Mouse (Mus musculus) heart, embryonic 16.5 days (tissue): ENCODE results near the gene Nmnat2. TPM values are rescaled to one million over a fixed set of nuclear protein-coding genes. Genes with fewer than 3 reads are reported as not detected.

Experiments used
- ATAC-seq: fragments of 200-750 bp; cut with Nextera tagmentation; replicated peaks from 2 replicates; pipeline ENCODE4 v1.8.0; 2017; ENCODE audit warnings: moderate number of reproducible peaks; ENCODE audit not compliant: insufficient read depth, low FRiP score; ENCODE audit errors: extremely low read depth
- H3K27ac ChIP-seq: fragments of 300-500 bp; sonication (generic); 2 replicates; pipeline ENCODE4 v1.5.1; 2014; ENCODE audit warnings: mild to moderate bottlenecking, low read length, control low read depth, moderate library complexity
- H3K27me3 ChIP-seq: fragments of 300-500 bp; sonication (generic); 2 replicates; pipeline ENCODE4 v1.6.1; 2014; ENCODE audit warnings: low read length, mixed read lengths; ENCODE audit not compliant: control insufficient read depth, insufficient read depth
- H3K36me3 ChIP-seq: fragments of 300-500 bp; sonication (generic); 2 replicates; pipeline ENCODE4 v1.6.1; 2014; ENCODE audit not compliant: control insufficient read depth, insufficient read depth
- H3K4me1 ChIP-seq: fragments of 300-500 bp; sonication (generic); 2 replicates; pipeline ENCODE4 v1.6.1; 2014; ENCODE audit warnings: low read length, mixed read lengths; ENCODE audit not compliant: control insufficient read depth, insufficient read depth
- H3K4me2 ChIP-seq: fragments of 300-500 bp; sonication (generic); 2 replicates; pipeline ENCODE4 v1.6.1; 2014; ENCODE audit warnings: low read depth, mild to moderate bottlenecking, control low read depth, low read length
- H3K4me3 ChIP-seq: fragments of 300-500 bp; sonication (generic); 2 replicates; pipeline ENCODE4 v1.5.1; 2014; ENCODE audit warnings: mild to moderate bottlenecking, control low read depth, low read length
- H3K9ac ChIP-seq: fragments of 300-500 bp; sonication (generic); 2 replicates; pipeline ENCODE4 v1.6.1; 2014; ENCODE audit warnings: low read length, control low read depth
- H3K9me3 ChIP-seq: fragments of 300-500 bp; sonication (generic); replicated peaks from 2 replicates; pipeline ENCODE4 v1.6.1; 2016; ENCODE audit warnings: low read length; ENCODE audit not compliant: control insufficient read depth
- WGBS: fragments of 180-500 bp; shearing (Covaris S2); extraction: QIAGEN DNeasy Blood & Tissue Kit; methylation state at CpG from one replicate; pipeline ENCODE4 v1.1.7; 2014; 5-methylcytosine and 5-hydroxymethylcytosine counted together
- polyA plus RNA-seq: library from polyadenylated mRNA; unstranded; fragments of >200 nt; fragmentation: Nextera tagmentation; extraction: Ambion mirVana; gene quantifications from 2 replicates; pipeline ENCODE4 v1.2.1, GENCODE M21; 2015

Gene Nmnat2
- polyA plus RNA-seq, 1 experiment from 2014 or later: 0.58 TPM

DNA sequence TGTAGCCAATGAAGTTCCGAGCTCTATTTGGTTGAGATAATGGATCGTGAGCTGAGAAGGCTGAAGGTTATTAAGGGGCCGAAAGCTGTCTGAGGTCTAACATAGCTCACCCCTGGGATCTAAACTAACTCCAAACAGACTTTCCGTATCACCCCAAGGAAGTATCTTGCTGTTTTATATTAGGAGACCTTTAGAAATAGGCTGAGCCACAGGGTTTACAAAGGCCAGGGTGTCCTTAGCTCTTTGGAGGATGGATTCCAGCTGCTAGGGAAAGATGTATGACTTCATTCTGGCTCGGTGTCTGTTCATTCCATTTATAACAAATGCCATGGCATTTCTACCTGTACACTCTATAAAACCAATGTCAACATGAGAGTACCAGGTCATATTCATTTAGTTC is 169.7 kb downstream of the Nmnat2 start:
- H3K27ac ChIP-seq: no peak overlapping the region
- whole genome bisulfite sequencing: 76% methylated on average over 5 of the region's 5 CpGs
- no peak for ATAC-seq
- H3K4me2 ChIP-seq: no peak overlapping the region
- H3K4me1 ChIP-seq: peaks cover 10% of the 10 kb centered on the region
- no peak overlapping the region for H3K9ac ChIP-seq
- H3K36me3 ChIP-seq: 0 out of 2 replicates have a peak, but pooled peaks cover 6% of the 10 kb centered on the region
- no peak overlapping the region for H3K4me3 ChIP-seq
- no peaks in the 10 kb centered on the region for H3K9me3 ChIP-seq
- no peaks in the 10 kb centered on the region for H3K27me3 ChIP-seq

DNA sequence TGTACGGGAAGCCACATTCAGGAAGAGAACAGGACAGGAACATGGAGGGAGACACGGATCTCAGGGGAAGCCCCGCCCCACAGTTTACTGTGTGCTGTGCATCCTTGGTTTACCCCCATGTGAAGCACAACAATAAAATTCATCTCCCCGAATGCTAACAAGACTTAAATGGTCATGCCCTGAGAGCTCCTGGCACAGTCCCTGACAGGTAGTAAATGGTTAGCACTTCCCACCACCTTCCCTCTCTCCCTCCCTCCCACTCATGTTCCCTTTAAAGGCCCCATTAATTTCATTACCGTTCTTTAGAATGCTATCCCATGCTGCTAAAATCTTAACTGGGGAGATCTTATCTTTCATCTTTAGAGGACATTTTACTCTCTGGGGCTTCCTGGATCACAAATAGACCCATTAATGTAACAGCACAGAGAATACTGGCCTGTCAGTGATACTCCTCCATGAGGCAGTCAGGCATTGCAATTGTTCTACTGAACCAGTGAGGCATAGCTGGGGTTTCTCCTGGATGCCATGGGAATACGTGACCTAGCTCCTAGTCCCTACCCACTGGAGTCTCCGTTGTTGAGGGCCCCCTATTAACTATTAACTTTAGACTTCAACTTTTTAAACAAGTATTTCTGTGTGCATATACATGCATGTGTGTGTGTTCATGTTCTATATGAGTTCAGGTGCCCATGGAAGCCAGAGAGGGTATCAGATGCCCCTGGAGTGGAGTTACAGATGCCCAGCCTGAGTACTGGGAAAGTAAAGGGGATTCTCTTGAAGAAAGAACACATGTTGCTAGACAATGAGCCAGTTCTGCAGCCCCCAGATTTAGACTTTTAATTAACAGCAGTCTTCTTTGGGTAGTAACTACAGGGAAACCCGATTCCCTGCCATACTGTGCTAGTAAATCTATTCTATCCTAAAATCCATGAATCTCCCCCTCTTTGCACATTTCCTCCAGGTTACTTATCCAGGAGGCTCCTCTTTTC is 170.8 kb downstream of the Nmnat2 start:
- Histone ChIP-seq H3K27me3 (no peaks in the 10 kb centered on the region), H3K36me3 (0 out of 2 replicates have a peak, but pooled peaks cover 6% of the 10 kb centered on the region), H3K4me2 (no peak overlapping the region), H3K9me3 (no peaks in the 10 kb centered on the region), H3K4me1 (peaks cover 19% of the 10 kb centered on the region), H3K9ac (no peak overlapping the region), H3K27ac (0 out of 2 replicates have a peak overlapping the region, but pooled peaks have one; percentile 9), H3K4me3 (no peak overlapping the region)
- WGBS: 80% methylated on average over 8 of the region's 8 CpGs
- no peak for ATAC-seq

- H3K9ac ChIP-seq: no peak overlapping the region
- H3K36me3 ChIP-seq: 0 out of 2 replicates have a peak, but pooled peaks cover 6% of the 10 kb centered on the region
- no peak overlapping the region for H3K4me2 ChIP-seq
- 59% methylated on average over 15 of the region's 15 CpGs for WGBS
- H3K4me3 ChIP-seq: no peak overlapping the region
- no peaks in the 10 kb centered on the region for H3K9me3 ChIP-seq
- peaks cover 23% of the 10 kb centered on the region for H3K4me1 ChIP-seq
- H3K27me3 ChIP-seq: no peaks in the 10 kb centered on the region
- peak; percentile 56; the same call in 1 of the 2 replicates for ATAC-seq
- no peak overlapping the region for H3K27ac ChIP-seq
These were observed 171.9 kb downstream of the Nmnat2 start for GRCm38 (mm10) chr1:153126491-153127381.

DNA sequence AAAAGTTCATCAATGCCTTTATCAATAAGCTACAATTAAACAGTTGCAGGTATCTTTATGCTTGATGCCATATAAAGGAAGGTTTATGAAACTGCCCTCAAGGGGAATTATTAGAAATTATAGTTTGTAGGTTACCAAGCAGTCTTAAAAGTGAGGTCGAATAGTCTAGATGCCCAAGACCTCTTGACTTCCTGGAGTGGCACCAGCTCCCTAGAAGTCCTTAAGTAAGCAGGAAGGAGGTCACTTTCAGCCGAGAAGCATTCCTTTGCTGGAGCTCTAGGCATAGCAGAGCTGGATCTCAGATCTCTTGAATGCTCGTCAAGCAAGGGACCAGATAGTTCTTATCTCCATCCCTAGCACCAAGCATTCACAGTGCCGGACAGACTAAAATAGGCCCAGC is 172.8 kb downstream of the Nmnat2 start:
- H3K36me3 ChIP-seq: 0 out of 2 replicates have a peak, but pooled peaks cover 6% of the 10 kb centered on the region
- no peaks in the 10 kb centered on the region for H3K9me3 ChIP-seq
- H3K27me3 ChIP-seq: no peaks in the 10 kb centered on the region
- H3K4me3 ChIP-seq: no peak overlapping the region
- no peak for ATAC-seq
- 45% methylated on average over 4 of the region's 4 CpGs for WGBS
- no peak overlapping the region for H3K9ac ChIP-seq
- peaks cover 23% of the 10 kb centered on the region for H3K4me1 ChIP-seq
- no peak overlapping the region for H3K4me2 ChIP-seq
- H3K27ac ChIP-seq: no peak overlapping the region

DNA sequence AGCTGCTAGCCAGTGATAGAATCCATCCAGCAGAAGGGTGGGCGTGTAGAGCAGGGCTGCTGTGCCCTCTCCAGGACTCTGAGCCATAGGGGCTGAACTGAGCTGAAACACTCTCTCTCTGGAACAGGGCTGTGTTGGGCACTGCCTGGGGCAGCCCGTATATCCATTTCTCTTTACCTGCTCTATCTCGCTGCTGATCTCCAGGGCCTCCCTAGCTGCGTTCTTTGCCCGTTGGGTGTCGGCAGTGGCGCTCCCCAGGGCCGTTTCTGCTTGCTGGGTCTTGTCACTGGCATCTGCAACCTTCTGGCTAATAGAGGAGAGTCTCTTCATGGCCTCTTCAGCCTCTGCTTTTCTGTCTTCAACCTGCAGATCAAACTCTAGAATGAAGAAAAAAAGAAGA is 174.0 kb downstream of the Nmnat2 start:
- ATAC-seq: no peak
- Histone ChIP-seq H3K27me3 (no peaks in the 10 kb centered on the region), H3K27ac (no peak overlapping the region), H3K4me1 (peaks cover 25% of the 10 kb centered on the region), H3K36me3 (0 out of 2 replicates have a peak, but pooled peaks cover 2% of the 10 kb centered on the region), H3K4me3 (no peak overlapping the region), H3K4me2 (no peak overlapping the region), H3K9ac (no peak overlapping the region), H3K9me3 (no peaks in the 10 kb centered on the region)
- WGBS: 80% methylated on average over 8 of the region's 8 CpGs

DNA sequence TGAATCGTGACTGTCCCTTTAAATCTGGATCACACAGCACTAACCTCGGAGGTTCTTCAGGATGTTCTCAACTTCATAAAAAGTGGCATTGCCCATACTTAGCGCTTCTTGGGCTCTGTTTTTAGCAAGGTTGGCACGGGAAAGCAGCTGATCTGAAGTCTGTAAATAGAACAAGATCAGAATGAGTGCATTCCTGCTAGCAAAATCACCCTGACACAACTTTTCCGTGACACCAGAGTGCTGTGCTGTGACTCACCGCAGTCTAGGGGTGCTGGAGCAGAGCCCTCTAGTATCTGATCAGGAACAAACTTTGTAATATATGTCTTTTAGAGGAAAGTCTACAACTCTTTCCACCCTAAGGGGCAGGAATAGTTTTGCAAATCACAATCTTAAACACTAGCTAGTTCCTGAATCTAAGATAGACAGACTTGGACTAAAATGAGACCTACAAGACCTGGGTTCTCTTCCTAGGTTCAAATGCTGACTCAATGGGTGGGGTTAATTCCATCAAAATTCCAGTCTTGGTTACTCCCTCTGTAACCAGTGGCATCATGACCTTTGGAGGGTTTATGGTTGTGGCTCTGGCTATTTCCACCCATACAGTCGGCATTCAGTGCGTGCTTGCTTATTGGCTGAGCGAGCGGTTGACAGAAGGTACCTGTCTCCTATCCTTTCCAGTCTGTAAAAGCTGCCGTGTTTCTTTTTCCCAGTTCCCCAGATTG is 175.4 kb downstream of the Nmnat2 start:
- ATAC-seq: peak; percentile 71
- Histone ChIP-seq H3K36me3 (no peaks in the 10 kb centered on the region), H3K4me3 (no peak overlapping the region), H3K9ac (no peak overlapping the region), H3K27me3 (no peaks in the 10 kb centered on the region), H3K4me2 (no peak overlapping the region), H3K27ac (peak overlapping the region; percentile 83), H3K9me3 (no peaks in the 10 kb centered on the region), H3K4me1 (peaks cover 37% of the 10 kb centered on the region)
- WGBS: 49% methylated on average over 11 of the region's 11 CpGs

GRCm38 (mm10) chr1:153133865-153134781 is 179.3 kb downstream of the Nmnat2 start:
- 17% methylated on average over 9 of the region's 9 CpGs for WGBS
- H3K4me2 ChIP-seq: 0 out of 2 replicates have a peak overlapping the region, but pooled peaks have one; percentile 2
- H3K36me3 ChIP-seq: no peaks in the 10 kb centered on the region
- H3K4me3 ChIP-seq: no peak overlapping the region
- H3K4me1 ChIP-seq: peaks cover 43% of the 10 kb centered on the region
- H3K9ac ChIP-seq: peak overlapping the region; percentile 55
- no peaks in the 10 kb centered on the region for H3K9me3 ChIP-seq
- H3K27ac ChIP-seq: peak overlapping the region; percentile 82
- peak; percentile 34; the same call in 1 of the 2 replicates for ATAC-seq
- no peaks in the 10 kb centered on the region for H3K27me3 ChIP-seq
